Mouse (Mus musculus) liver, postnatal 0 days (tissue): ENCODE measurements around the gene Trim17.

Experiments used
- CTCF ChIP-seq: sonication (generic); IDR thresholded peaks from 2 replicates; pipeline ENCODE4 v1.5.1; 2016; ENCODE audit warnings: antibody characterized with exemption, low read depth
- EP300 ChIP-seq: IDR thresholded peaks from 2 replicates; pipeline ENCODE4 v1.6.1; 2016; ENCODE audit warnings: antibody characterized with exemption, low read depth, mild to moderate bottlenecking

- no peak for TF ChIP-seq EP300
- no peak for TF ChIP-seq CTCF
These were observed 35.7 kb upstream of the Trim17 start for GRCm38 (mm10) chr11:58918759-58919158.
